Mouse (Mus musculus) gastrocnemius, adult 8-10 months (tissue): ENCODE measurements at regions not wholly inside any gene's neighbourhood (a gene's known extent, or its start where the extent isn't known, plus 50 kb on each side); places are given as distances from the start of the nearest gene placed in this dataset.

Experiments used
- DNase-seq, 2 experiments: peaks; one replicate each; pipeline ENCODE4 v3.0.0; 2022; ENCODE audit warnings: low spot score in 2 of 2

DNA sequence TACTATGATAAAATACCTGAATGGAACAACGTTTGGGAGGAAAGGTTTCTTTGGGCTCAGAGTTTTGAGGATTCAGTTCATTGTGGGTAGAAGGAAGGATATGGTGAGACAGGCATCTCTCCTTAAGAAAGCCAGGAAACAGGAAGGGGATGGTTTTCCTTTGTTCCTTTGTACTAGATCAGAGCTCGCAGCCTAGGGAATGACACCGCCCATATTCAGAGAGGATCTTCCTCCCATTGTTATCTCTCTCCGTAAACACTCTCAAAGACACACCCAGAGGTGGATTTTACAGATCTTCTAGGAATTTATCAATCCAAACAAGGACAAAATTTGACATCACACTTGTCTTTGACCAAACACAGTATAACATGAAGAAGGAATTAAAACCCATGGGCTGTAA is 439.0 kb downstream of the Wdr11 start:
- DNase-seq, result no peak

- no peak for DNase-seq
Measured at GRCm38 (mm10) chr7:130036235-130036634, 444.6 kb downstream of the Wdr11 start.

DNA sequence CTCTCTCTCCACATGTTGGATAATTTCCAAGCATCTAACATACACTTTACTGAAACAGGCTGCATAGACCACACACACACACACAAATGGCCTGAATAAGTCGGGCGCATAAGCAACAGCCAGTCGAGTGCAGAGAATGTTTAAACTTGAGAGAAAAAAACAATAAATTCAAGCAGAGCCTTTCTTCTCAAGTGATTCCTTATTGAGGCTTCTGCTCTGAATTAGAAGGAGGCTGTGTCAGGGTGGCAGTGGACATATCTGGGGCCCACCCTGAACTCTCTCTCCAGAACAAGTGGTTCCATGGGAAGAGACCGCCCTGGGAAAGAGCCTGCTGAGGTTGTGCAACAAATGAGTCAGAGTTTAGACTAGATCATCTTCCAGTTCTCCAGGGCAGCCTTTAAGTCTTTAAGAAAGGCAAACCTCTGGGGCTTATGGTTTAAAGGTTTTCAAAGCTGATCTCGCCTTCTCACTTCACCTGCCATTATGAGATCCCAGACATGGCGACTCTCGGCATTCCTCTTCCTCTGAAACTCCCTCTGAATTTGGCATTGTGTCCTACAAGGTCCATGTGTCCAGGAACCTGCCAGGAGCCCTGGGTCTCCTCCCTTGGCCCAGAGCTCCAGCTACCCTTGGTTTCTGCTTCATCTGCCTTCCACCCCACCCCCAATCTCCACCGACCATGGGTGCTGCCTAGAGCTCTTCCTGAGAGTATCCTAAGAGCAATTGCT is 445.3 kb downstream of the Wdr11 start:
- no peak for DNase-seq

DNA sequence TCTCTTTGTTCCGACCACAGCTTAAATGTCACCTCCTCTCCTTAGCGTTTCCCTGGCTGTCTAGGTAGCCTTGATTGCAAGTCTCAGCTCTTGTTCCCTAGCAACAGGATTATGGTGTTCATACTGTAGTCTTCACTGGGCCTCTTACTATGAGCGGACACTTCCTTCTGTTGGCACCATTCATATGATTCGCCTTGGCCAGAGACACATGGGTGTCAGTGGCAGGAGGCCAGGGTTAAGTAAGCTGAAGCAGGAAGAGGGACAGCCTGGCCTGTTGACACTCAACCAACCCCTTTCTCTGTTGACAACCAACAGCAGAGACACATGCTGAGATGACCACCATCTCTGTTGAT is 445.9 kb downstream of the Wdr11 start:
- no peak for DNase-seq

GRCm38 (mm10) chr7:130040596-130040995 is 448.9 kb downstream of the Wdr11 start:
- DNase-seq, result no peak

DNA sequence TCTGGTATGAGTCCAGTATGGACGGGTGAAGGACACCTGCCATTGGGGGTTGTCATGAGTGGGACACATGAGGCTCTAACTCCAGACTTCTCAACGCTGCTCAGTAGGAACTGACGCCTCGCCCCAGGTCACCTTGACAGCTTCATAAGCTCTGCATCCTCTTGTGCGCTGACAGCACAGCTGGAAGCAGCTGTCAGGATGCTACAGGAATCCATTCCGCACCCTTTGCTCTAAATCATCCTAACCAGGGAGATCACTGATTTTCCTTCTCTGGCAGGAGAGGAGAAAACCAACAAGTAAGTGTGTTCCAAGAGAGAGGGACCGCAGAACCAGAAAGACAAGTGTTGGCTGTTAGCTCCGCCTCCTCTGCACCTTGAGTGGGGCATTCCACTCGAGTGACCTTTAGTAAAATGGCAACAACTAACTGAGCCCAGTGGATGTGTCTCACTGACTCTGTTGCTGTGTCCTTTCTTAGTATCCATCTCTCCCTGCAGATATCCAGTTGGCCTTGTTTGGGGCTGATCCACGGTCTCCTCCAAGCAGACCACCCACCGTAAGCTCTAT is 449.8 kb downstream of the Wdr11 start:
- no peak for DNase-seq

DNA sequence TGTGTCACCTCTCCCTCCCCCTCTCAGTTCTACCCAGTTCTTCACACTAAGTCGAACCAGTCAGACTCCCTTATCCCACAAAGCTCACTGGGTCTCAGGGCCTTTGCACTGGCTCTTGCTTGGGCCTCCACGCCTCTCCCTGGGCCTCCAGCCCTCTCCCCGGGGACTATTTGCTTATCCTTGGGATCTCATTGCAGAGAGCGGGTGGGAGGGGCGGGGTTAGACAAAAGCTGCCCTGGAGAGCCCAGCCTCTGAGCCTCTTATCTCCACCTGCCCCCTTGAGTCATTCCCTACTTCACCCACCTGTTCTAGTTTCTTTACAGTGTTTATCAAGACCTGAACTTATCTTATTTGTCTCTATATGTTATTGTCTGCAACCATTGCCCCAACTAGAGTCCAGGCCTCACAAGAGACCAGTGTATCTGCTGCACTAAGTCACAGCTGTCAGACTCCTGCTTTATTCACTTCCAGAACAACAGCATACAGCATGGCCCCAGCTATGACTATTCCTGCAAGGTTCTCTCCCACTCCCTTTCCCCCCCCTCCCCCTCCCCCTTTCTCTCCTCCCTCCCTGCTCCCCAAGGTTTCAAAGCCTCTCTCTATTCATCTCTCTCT is 450.7 kb downstream of the Wdr11 start:
- no peak for DNase-seq

DNA sequence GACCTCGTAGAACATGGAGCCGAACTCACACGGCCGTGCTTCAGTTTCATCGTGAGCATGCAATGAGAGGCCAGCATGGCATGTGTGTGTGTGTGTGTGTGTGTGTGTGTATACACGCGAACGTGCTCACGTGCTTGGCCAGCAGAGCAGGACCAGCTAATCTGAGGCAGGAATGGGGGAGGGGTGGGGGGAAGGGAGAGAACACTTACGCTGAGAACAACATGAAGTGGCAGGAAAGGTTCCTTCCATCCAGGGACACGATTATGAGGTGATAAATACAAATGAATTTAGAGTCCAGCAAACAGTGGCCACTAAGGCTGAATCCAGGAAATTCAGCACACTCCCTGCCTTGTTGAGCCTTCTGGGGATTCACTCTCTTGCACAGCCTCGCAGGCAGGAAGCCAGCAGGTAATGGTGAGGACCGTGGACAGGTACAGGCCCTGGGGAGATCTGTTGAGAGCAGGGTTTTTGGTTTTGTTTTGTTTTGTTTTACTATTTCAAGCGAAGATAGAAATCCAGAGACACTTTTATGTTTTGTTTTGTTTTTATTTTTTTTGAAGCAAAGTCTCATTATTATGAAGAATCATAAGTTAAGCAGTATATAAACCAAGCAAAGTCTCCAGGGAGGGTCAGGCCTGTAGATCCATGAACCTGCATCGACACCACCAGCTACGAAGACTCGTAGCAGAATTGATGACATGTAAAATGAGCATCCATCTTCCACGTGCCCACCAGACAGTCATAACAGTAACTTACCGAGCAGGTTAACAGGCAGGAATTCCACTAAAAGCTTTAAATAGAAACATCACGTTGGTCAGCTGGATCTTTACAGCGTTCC is 452.0 kb downstream of the Wdr11 start:
- no peak for DNase-seq

- no peak for DNase-seq
Measured at GRCm38 (mm10) chr7:130044235-130044553, 452.5 kb downstream of the Wdr11 start.

- DNase-seq, result no peak
Measured at GRCm38 (mm10) chr7:130044581-130044980, 452.9 kb downstream of the Wdr11 start.

GRCm38 (mm10) chr7:130046086-130046485 is 454.4 kb downstream of the Wdr11 start:
- DNase-seq, result no peak

DNA sequence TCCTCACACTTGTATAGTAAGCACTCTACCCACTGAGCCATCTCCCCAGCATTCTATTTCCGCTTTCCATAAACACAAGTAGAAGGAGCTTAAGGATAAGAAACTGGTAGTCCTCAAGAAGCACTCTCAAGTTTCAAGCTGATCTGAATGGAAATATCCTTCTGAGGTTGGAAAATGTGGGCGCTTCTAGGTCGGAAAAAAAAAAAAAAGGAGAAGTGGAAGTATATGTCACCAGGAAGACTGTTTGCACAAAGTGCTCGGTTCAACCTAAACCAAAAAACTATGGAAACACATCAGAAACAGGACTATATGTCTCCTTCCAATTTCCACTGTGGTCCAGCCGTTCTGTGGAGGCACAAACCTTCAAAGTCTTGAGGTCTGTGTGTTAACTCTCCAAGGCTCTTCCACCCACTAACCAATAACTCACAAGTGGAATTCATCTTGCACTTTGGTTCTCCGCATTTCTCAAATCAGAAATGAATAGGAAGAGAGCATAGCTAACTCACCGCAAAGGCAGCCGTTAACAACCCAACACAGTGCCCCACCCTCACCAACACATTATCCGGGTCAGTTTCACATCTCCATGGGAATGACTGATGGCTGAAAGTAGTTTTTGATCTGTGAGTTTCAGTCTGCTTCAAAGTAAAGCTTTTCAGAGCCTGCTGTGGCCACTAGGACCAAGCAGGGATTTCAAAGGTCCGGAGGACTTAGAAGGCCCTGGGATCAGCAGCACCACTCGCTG is 455.8 kb downstream of the Wdr11 start:
- no peak for DNase-seq

DNA sequence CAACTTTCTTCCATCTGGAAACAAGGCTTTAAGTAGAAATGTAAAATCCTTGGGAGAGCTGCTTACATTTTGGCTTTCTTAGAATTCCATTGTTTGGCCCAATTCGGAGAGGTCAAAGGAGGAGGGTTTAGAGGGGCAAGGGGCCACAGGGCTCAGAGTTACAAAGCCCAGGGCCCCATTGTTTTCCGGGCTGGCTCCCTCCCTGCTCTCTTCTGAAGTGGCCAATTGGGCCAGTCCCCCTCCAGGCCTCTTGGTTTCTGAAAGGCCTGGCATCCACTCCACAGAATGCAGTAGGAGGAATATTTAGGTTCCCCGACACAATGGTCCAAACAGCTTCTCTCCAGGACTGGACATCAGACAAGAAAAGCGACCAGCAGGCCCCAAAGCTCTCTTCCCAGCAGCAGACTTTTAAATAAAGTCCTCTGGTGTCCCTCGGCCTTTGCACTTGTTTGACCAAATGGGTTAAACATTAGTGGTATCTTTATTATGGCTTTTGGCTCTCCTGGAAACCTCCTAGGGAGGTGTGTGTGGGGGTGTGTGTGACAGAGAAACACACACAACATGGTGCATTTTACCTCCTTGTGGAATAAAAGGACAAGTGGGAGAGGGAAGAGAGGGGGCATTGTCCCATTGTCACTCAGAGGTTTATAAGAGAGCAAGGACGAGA is 456.6 kb downstream of the Wdr11 start:
- no peak for DNase-seq

- DNase-seq, result no peak
Measured at GRCm38 (mm10) chr7:130049461-130049860, 457.8 kb downstream of the Wdr11 start.

GRCm38 (mm10) chr7:130050120-130050519 is 458.5 kb downstream of the Wdr11 start:
- DNase-seq, result no peak

DNA sequence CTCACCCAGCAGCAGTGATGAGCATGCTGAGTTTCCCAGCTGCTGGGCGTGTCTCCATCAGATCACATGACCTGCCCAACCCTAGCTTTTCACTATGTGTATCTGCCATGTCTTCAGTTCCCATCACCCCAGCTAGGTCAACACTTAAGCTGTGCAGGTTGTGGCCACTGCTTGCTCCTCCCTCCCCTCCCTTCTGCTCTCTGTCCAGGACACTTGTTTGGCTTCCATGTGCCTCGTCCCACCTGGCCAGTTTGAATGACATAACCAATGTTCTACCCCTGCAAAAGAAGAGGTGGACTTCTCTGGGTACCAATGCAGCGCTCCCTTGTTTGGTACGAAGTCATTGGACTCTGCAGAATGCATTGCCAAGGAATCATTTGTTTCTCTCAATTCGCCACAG is 460.7 kb downstream of the Wdr11 start:
- no peak for DNase-seq

GRCm38 (mm10) chr7:130057708-130058107 is 462.5 kb downstream of the Ate1 start:
- no peak for DNase-seq

GRCm38 (mm10) chr7:130058267-130058666 is 461.9 kb downstream of the Ate1 start:
- DNase-seq, result no peak

- DNase-seq, result no peak
Measured at GRCm38 (mm10) chr7:130059684-130060607, 460.2 kb downstream of the Ate1 start.

GRCm38 (mm10) chr7:130064500-130064899 is 455.7 kb downstream of the Ate1 start:
- DNase-seq, result no peak
